Mouse (Mus musculus) bone marrow, adult 2 months (tissue): ENCODE measurements around the gene Auh.

Experiments
- CTCF ChIP-seq: fragments of 200-500 bp; IDR thresholded peaks from 2 replicates; pipeline ENCODE4 v1.5.1; 2011; ENCODE audit warnings: low read length, control low read depth; ENCODE audit not compliant: control insufficient read depth, insufficient read depth
- POLR2A ChIP-seq: fragments of 200-500 bp; IDR thresholded peaks from 2 replicates; pipeline ENCODE4 v1.6.1; 2011; ENCODE audit warnings: low read depth, mild to moderate bottlenecking, control low read depth, low read length, borderline replicate concordance; ENCODE audit not compliant: control insufficient read depth

DNA sequence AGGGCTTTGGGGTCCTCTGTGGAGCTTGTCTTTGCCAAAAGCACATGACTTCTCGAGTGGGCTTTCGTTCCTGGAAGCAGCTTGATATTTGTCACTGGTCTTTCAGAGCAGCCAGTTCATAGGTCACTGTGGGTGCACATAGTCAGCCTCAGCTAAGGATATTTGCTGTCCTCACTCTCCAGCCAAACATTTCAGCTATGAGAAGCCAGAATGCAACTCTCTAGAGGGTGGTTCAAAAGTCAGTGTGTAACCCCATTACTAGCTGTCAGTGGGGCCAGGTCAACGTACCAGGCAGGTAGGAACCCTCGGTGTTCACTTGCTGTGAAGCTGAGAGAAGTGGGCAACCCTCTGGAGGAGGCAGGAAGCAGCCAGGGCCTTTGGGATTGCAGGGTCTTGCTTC lies 109.6 kb downstream of the Auh start:
- TF ChIP-seq POLR2A: no peak
- no peak for TF ChIP-seq CTCF
